Mouse (Mus musculus) cerebellum, adult 2 months (tissue): ENCODE results near the gene Aplnr.

Experiments
- CTCF ChIP-seq: fragments of 200-500 bp; IDR thresholded peaks from 2 replicates; pipeline ENCODE4 v1.5.1; 2011; ENCODE audit warnings: low read depth, mild to moderate bottlenecking, control low read depth, low read length, moderate library complexity, borderline replicate concordance; ENCODE audit not compliant: insufficient read depth
- POLR2A ChIP-seq: fragments of 200-500 bp; IDR thresholded peaks from 2 replicates; pipeline ENCODE4 v1.6.1; 2011; ENCODE audit warnings: low read length, control low read depth, borderline replicate concordance; ENCODE audit not compliant: insufficient read depth

GRCm38 (mm10) chr2:85144908-85145307 is 8.9 kb downstream of the Aplnr start:
- TF ChIP-seq CTCF (no peak), POLR2A (no peak)
